Mouse (Mus musculus) embryo, embryonic 10 days (tissue): ENCODE data around the gene Mthfd1.

Source experiments
- DNase-seq: peaks from one replicate; pipeline ENCODE4 v3.0.0-alpha.2; 2015; ENCODE audit warnings: low spot score

Gene Mthfd1

DNA sequence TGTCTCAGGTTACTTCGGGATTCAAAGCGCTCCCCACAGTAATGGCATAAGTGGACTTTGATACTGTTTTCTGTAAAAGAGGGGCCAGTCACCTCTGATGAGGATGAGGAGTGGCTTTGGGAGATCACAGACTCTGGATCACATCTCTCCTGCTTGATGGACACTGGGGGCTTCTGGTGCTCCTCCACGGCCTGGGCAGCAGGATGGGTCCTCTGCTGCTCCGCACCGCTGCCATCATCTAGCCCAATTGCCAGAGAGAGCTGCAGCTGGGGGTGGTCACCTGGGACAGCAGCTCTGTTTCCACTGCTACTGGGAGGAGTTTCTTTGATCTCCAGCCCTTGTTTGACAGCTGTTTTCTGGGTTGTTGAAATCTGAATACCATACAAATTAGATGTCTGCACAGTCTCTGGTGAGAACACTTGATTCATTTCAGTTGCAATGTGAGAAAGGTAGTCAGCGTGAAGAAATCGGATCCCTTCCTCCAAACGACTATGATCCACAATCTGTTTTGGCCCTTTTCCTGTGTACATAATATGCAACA is 94.7 kb downstream of the Mthfd1 start:
- DNase-seq: no peak

DNA sequence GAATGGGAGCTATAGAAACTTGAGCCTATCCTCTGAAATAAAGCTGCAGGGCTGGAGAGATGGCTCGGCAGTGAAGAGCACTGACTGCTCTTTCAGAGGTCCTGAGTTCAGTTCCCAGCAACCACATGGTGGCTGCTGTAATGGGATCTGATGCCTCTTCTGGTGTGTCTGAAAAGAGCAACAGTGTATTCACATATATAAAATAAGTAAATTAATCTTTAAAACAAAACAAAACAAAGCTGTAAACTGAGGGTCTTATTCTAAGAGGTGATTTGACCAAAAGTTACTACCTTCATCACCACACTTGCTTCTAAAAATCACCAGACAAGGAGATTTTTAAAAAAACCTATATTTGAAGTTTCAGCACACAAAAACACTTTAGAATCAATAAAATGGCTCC is 105.8 kb downstream of the Mthfd1 start:
- no peak for DNase-seq

DNA sequence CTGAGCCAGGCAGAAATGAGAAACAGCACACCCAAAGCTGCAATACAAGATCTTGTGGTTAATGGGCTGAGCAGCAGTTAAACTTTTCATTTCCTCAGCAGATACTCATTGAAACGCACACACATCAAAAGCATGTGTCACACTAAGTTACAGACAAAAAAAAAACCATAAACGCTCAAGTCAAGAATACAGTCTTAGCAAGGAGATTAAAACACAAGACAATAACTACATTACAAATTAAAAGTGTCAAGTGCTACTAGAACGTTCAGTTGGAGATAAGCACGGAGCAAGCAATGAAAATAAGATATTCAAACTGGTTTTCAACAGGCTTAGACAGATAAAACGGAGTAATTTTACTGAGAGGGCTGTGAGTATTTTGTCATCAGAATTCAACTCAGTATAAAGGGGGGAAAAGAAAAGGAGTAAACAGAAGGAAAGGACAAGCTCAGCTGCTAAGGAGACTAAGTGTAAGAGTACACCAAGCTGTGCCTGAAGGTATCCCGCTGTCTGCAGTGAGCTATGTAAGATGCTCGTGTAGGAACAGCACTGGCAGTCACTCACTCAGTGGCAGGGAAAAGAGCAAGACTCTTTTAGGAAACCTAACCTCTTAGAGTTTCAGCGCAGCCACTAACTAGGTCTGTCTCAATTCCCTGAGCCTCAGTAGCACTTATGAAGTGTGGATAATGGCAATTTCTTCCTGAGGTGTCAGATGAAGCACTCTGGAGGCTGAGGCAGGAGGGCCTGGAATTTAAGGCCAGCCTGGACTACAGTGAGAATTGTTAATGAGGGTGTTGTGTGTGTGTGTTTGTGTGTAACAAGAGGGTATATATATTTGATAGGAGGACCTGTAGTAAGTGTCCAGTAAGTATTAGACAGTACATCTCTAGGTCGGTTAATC is 106.6 kb downstream of the Mthfd1 start:
- no peak for DNase-seq

DNA sequence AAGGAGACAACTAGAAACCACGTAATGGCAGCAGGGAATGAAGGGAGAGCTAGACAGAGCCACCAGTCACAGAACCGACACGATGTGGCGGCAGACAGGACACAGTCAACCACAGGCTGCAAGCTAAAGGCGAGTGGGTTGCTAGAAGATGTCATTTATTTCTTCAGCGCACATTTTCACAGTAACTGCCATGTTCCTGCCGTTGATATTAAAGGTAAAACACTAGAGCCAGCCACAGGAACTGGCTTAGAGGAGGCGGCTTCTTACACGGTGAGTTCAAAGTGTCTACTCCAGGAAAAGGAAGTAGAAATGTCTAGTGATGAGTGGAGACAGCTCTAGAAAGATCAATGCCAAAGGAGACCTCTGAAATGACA is 107.2 kb downstream of the Mthfd1 start:
- DNase-seq: no peak

DNA sequence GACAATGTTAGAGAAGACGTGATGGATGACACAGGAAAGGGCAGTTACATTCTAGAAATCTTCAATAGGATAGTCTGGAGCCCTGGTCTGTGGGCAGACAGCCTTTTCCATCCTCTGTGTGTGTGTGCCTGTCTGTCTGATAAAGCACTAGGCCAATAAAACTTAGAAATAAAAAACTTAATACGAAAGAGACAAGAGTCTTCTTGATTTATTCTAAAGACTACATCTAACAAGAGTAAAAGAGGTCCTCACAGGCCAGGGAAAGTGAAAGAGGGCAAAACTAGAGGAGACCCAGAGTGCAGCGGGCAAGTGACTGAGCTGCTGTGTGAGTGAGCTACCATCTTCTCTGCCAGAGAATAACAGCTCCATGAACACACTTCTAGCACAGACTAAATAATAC is 111.2 kb downstream of the Mthfd1 start:
- DNase-seq: no peak

DNA sequence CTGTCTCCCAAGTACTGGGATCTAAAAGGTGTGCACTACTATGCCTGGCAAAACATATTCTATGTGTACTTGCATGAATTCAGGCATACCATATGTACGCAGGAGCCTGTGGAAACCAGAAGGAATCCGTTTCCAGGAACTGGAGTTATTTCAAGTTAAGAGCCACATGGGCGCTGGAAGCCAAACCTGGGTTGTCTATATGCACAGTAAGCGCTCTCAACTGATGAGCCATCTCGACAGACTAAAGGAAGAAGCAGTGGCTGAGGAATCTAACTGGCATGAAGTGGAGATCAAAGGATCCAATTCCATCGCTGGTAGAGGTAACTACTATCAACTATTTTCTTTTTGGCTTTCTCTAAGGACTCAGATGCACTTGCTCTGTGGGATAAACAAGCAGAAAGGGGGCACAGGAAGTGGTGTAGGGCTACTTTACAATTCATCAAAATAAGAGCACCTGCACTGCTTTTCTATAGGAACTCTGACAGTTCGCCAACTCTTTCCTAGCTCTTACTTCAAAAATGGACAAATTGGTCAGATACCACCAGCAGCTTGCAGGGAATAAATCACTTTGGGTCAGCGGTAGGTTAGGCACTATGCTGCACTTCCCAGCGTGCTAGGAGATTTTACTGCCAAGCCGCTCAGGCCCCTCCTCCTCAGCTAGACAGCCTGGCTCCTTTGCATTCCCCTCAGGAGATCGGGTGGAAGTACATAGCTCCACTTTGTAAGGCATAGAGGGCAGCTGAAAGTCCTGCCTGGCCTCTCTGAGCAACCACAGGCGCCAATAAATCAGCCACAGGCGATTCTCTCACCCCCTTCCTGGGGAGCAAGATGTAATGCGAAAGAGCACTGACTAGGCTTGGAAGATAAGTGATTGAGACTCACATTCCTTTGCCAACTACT is 112.2 kb downstream of the Mthfd1 start:
- peak; percentile 76 for DNase-seq

DNA sequence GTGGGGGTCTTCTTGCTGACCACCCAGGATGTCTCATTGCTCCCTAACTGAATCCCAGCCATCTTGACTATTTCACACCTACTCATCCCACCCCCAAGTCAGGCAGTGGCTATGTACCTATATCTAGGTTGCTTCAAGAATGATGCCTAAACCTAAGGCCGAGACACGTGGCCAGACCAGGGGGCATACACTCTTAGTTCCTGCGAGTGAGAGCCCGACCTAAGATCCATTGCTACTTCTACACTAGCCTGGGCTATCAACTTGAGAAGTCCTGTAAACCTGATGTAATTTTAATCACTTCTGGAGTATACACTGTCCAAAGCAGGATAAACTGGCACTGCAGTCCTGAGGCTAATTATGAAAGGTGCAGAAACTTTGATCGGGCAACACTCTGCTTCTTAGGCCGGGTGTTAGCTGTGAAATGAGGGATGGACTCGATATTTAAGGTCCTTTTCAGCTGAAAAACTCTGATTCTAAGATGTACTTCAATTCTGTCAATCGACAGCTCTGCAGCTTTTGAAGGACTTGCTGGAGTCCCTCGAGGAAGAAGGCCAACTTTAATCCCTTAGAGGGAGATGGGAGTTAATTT is 113.2 kb downstream of the Mthfd1 start:
- DNase-seq: peak; percentile 22

DNA sequence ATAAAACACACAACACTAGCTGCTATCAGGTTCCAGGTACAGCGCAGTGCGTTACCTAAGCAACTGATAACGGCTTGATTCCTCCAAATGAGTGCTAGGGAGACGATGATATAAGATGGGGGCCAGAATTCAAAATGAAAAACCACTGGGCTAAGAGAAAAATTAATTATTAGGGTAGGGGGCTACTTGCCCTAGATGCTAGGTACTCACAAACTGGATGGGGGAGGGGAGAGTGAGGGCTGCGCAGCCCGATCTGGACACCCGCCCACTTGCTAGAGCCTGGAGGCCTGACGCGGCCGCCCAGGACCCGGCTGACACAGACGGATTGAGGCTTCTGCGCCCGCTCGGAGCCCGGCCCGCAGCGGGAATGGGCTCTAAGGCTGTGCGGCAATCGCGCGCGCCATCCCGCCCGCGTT is 113.7 kb downstream of the Mthfd1 start:
- DNase-seq: peak; percentile 75
